Mouse (Mus musculus): ENCODE measurements around the gene Rbp7. TPM values are rescaled to one million over a fixed set of nuclear protein-coding genes. Genes with fewer than 3 reads are reported as not detected.

The Rbp7 gene
- polyA plus RNA-seq, 1 experiment, result not detected

GRCm38 (mm10) chr4:149404640-149405465 is 49.9 kb downstream of the Rbp7 start:
- H3K9me3 ChIP-seq (ENCODE audit: control insufficient read depth, low read length), result no peaks in the 10 kb centered on the region
- H3K36me3 ChIP-seq (ENCODE audit: control insufficient read depth), result peaks cover 28% of the 10 kb centered on the region
- H3K27me3 ChIP-seq (ENCODE audit: control insufficient read depth), result no peaks in the 10 kb centered on the region
- peaks cover 41% of the 10 kb centered on the region for H3K4me1 ChIP-seq (ENCODE audit: control insufficient read depth)
- H3K4me3 ChIP-seq (replicated peaks), result no peak overlapping the region
- TF ChIP-seq TAL1 (IDR thresholded peaks at IDR 0.05; ENCODE audit: low read length), result no peak
- TF ChIP-seq GATA1 (IDR thresholded peaks at IDR 0.05; ENCODE audit: low read length), result no peak

- no peaks in the 10 kb centered on the region for H3K9me3 ChIP-seq (ENCODE audit: control insufficient read depth, low read length)
- no peaks in the 10 kb centered on the region for H3K27me3 ChIP-seq (ENCODE audit: control insufficient read depth)
- TF ChIP-seq TAL1 (IDR thresholded peaks at IDR 0.05; ENCODE audit: low read length), result no peak
- no peak for TF ChIP-seq GATA1 (IDR thresholded peaks at IDR 0.05; ENCODE audit: low read length)
- no peak overlapping the region for H3K4me3 ChIP-seq (replicated peaks)
- peaks cover 46% of the 10 kb centered on the region for H3K4me1 ChIP-seq (ENCODE audit: control insufficient read depth)
- H3K36me3 ChIP-seq (ENCODE audit: control insufficient read depth), result peaks cover 33% of the 10 kb centered on the region
Measured at GRCm38 (mm10) chr4:149403037-149403436, 51.7 kb downstream of the Rbp7 start.

GRCm38 (mm10) chr4:149401591-149401982 is 53.2 kb downstream of the Rbp7 start:
- no peaks in the 10 kb centered on the region for H3K27me3 ChIP-seq (ENCODE audit: control insufficient read depth)
- H3K36me3 ChIP-seq (ENCODE audit: control insufficient read depth), result peaks cover 43% of the 10 kb centered on the region
- TF ChIP-seq TAL1 (IDR thresholded peaks at IDR 0.05; ENCODE audit: low read length), result no peak
- no peak for TF ChIP-seq GATA1 (IDR thresholded peaks at IDR 0.05; ENCODE audit: low read length)
- H3K9me3 ChIP-seq (ENCODE audit: control insufficient read depth, low read length), result no peaks in the 10 kb centered on the region
- H3K4me3 ChIP-seq (replicated peaks), result no peak overlapping the region
- H3K4me1 ChIP-seq (ENCODE audit: control insufficient read depth), result peaks cover 40% of the 10 kb centered on the region

- no peaks in the 10 kb centered on the region for H3K27me3 ChIP-seq (ENCODE audit: control insufficient read depth)
- peaks cover 38% of the 10 kb centered on the region for H3K4me1 ChIP-seq (ENCODE audit: control insufficient read depth)
- H3K9me3 ChIP-seq (ENCODE audit: control insufficient read depth, low read length), result no peaks in the 10 kb centered on the region
- peaks cover 43% of the 10 kb centered on the region for H3K36me3 ChIP-seq (ENCODE audit: control insufficient read depth)
- TF ChIP-seq GATA1 (IDR thresholded peaks at IDR 0.05; ENCODE audit: low read length) (no peak), TAL1 (IDR thresholded peaks at IDR 0.05; ENCODE audit: low read length) (no peak)
- no peak overlapping the region for H3K4me3 ChIP-seq (replicated peaks)
Measured at GRCm38 (mm10) chr4:149400878-149401590, 53.7 kb downstream of the Rbp7 start.

Other genes starting within 250 kb of the Rbp7 start
- gene Kif1b, start 147.3 kb downstream of the Rbp7 start, polyA plus RNA-seq (2012), result 0.02 TPM in 1 of 2 replicates, not detected in the other
- gene Ube4b, start 28.2 kb downstream of the Rbp7 start, polyA plus RNA-seq (2012), result 14.2 and 15.0 TPM in 2 replicates
- not detected in 2 replicates for gene Tmem274, start 22.4 kb upstream of the Rbp7 start, polyA plus RNA-seq (2012)
- gene Nmnat1, start 30.2 kb upstream of the Rbp7 start, polyA plus RNA-seq (2012), result 0.10 and 0.17 TPM in 2 replicates
- 0.29 and 0.58 TPM in 2 replicates for gene Lzic, start 30.3 kb upstream of the Rbp7 start, polyA plus RNA-seq (2012)
- gene Ctnnbip1, start 63.3 kb upstream of the Rbp7 start, polyA plus RNA-seq (2012), result 0.18 and 0.54 TPM in 2 replicates
- 0.05 and 0.08 TPM in 2 replicates for gene Clstn1, start 131.5 kb upstream of the Rbp7 start, polyA plus RNA-seq (2012)
- gene Pik3cd, start 247.6 kb upstream of the Rbp7 start, polyA plus RNA-seq (2012), result 0.13 and 0.31 TPM in 2 replicates